Mouse (Mus musculus): ENCODE results near the gene Fjx1. TPM values are rescaled to one million over a fixed set of nuclear protein-coding genes. Genes with fewer than 3 reads are reported as not detected.

Fjx1 gene
- polyA plus RNA-seq, 1 experiment from 2014 or later = 48.6 TPM

GRCm38 (mm10) chr2:102410615-102411014 is 41.7 kb downstream of the Fjx1 start:
- Histone ChIP-seq H3K4me1 (peaks cover 11% of the 10 kb centered on the region), H3K9me3 (no peaks in the 10 kb centered on the region), H3K27ac (no peak overlapping the region), H3K27me3 (peaks cover 8% of the 10 kb centered on the region; the same call in 1 of the 2 replicates), H3K4me2 (no peak overlapping the region), H3K36me3 (replicated peaks) (no peaks in the 10 kb centered on the region), H3K4me3 (replicated peaks) (no peak overlapping the region), H3K9ac (no peak overlapping the region)
- 86% methylated on average over 4 of the region's 4 CpGs for WGBS
- no peak for ATAC-seq (ENCODE audit: low FRiP score)

- H3K4me2 ChIP-seq = no peak overlapping the region
- peaks cover 8% of the 10 kb centered on the region; the same call in 1 of the 2 replicates for H3K27me3 ChIP-seq
- WGBS = 87% methylated on average over 3 of the region's 3 CpGs
- no peaks in the 10 kb centered on the region for H3K9me3 ChIP-seq
- H3K36me3 ChIP-seq (replicated peaks) = no peaks in the 10 kb centered on the region
- peaks cover 11% of the 10 kb centered on the region for H3K4me1 ChIP-seq
- no peak overlapping the region for H3K4me3 ChIP-seq (replicated peaks)
- no peak overlapping the region for H3K27ac ChIP-seq
- no peak overlapping the region for H3K9ac ChIP-seq
- ATAC-seq (ENCODE audit: low FRiP score) = no peak
Measured at GRCm38 (mm10) chr2:102409741-102410140, 42.6 kb downstream of the Fjx1 start.

DNA sequence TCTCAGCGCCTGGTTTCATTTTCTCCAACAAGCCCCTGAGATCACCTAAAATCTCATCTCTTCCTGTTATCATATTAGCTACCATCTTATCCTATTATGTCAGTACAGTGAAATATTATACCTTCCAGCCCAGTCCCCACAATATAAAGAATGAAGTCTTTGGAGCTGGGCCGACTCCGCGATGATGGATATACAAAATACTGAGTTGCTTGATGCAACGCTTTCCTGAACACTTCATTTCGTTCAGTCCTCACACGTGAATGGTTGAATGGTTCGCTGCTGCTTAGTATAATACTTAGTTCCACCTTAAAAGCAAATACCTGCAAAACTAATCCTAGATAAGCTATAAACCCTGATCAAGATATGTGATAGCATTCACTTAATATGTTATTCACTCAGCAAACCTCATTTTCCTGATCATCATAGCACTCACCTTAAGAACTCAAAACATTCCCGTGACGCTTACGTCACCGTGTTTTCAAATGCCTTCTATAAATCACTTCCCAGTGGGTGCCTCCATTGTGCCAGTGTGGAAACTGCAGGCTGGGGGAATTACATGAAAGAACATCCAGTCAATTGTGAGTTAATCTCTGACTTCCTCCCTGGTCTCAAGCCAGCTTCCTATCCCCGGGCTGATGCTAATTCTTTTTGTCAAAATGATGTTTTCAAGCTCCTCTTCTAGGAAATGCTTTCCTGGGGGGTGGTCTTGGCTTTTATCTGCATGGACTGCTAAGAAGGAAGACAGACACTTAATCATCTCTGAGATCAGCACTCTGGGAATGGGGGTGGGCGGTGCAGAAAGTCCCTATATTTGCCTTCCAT is 44.7 kb downstream of the Fjx1 start, which contains the start of gene Trim44:
TSS of gene Trim44 (minus strand) at position 466 of the 822 bp plus-strand sequence.
- H3K4me1 ChIP-seq = peaks cover 11% of the 10 kb centered on the region
- WGBS = 31% methylated on average over 14 of the region's 14 CpGs
- H3K27me3 ChIP-seq = peaks cover 8% of the 10 kb centered on the region; the same call in 1 of the 2 replicates
- no peaks in the 10 kb centered on the region for H3K36me3 ChIP-seq (replicated peaks)
- H3K9me3 ChIP-seq = no peaks in the 10 kb centered on the region
- no peak within 1 kb of the TSS for H3K4me3 ChIP-seq (replicated peaks)
- H3K4me2 ChIP-seq = peak within 1 kb of the TSS; percentile 25; the same call in 1 of the 2 replicates
- no peak within 1 kb of the TSS for H3K27ac ChIP-seq
- no peak within 1 kb of the TSS for H3K9ac ChIP-seq
- peak; percentile 55; the same call in 1 of the 2 replicates for ATAC-seq (ENCODE audit: low FRiP score)

DNA sequence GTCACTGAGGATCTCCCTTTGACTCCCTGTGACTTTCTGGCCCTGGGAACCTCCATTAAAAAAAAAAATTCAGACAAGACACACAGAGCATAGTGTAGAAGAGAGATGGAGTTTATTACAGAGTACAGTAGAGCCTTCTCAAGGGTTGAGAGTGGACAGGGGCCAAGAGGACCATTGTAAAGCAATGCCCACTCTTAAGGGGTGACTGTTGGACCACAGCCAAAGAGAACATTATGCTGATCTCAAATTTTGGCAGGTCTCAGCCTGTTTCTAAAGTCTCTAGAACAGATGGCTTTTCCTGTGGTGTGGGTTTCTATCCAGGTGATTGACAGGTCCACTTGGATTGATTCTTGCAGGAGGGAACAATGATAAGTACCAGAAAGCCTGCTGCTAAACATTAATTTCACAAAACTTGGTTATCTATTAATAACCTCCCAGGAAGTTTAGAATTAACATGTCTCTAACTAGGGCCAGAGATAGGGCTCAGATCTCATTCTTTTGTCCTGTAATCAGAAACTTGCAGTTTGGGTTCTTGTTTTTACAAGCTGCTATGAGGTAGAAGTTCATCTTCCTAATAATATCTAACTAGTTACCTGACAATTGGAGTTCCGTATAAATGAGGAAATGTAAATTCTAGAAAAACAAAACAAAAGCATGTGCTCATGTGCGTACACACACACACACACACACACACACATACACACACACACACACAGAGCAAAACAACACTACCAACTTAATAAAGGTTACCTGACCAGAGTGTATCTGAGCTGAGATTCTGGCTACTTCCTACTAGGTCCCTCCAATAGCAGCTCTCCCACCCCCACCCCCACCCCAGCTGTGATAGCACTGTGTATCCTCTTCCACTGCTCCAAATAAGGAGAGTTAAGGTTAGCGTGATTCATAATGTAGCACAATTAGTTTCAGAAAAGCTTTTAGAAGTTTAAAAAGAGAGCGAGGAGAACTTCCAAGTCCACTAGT is 45.7 kb downstream of the Fjx1 start:
- Histone ChIP-seq H3K4me1 (peaks cover 11% of the 10 kb centered on the region), H3K36me3 (replicated peaks) (no peaks in the 10 kb centered on the region), H3K9me3 (no peaks in the 10 kb centered on the region), H3K27ac (no peak overlapping the region), H3K9ac (no peak overlapping the region), H3K27me3 (peaks cover 7% of the 10 kb centered on the region; the same call in 1 of the 2 replicates), H3K4me2 (no peak overlapping the region), H3K4me3 (replicated peaks) (no peak overlapping the region)
- 70% methylated on average over 4 of the region's 4 CpGs for WGBS
- ATAC-seq (ENCODE audit: low FRiP score) = 0 out of 2 replicates have a peak, but pooled peaks have one; percentile 33

DNA sequence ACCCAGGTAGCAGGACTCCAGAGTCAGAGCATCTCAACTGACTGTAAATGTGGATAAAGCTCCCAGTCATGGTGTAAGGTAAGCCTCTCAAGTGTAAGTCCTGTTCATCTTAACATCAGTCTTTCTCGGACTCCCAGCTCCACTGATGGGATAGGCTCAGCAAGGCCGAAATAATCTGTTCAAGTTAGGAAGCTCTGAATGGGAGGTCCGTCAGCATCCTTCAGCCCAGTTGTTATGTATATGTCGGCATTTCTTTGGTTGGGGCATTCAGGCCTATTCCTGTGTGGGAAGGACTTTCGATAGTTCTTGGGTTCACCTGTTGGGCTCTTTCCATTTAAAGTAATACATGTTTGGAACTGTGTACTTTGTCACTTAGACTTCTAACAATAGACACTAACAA is 48.3 kb downstream of the Fjx1 start:
- Histone ChIP-seq H3K27ac (no peak overlapping the region), H3K9ac (no peak overlapping the region), H3K27me3 (0 out of 2 replicates have a peak, but pooled peaks cover 4% of the 10 kb centered on the region), H3K4me1 (peaks cover 32% of the 10 kb centered on the region), H3K4me2 (no peak overlapping the region), H3K9me3 (no peaks in the 10 kb centered on the region), H3K4me3 (replicated peaks) (no peak overlapping the region), H3K36me3 (replicated peaks) (no peaks in the 10 kb centered on the region)
- WGBS = 76% methylated on average over 5 of the region's 5 CpGs
- ATAC-seq (ENCODE audit: low FRiP score) = no peak

DNA sequence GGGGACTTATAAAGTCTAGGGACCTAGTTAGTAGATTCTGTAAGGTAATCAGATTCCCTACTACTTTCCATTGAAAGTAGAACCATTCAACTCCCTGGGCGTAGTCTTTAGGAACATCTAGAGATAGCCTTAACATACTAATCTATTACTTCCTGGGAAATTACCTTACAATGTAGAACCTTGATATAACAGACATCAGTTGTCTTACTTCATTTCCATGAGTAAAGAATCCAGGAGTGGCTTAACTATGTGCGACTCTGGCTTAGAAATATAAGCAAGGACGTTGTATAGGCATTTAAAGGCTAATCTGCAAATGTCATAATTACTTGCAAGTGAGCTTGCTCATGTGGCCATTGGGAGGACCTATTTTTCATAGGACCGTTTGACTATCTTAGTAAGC is 49.0 kb downstream of the Fjx1 start:
- H3K4me3 ChIP-seq (replicated peaks) = no peak overlapping the region
- H3K4me2 ChIP-seq = no peak overlapping the region
- H3K27ac ChIP-seq = no peak overlapping the region
- H3K27me3 ChIP-seq = 0 out of 2 replicates have a peak, but pooled peaks cover 4% of the 10 kb centered on the region
- H3K4me1 ChIP-seq = peaks cover 32% of the 10 kb centered on the region
- 85% methylated on average over 4 of the region's 4 CpGs for WGBS
- no peak for ATAC-seq (ENCODE audit: low FRiP score)
- H3K9me3 ChIP-seq = no peaks in the 10 kb centered on the region
- no peaks in the 10 kb centered on the region for H3K36me3 ChIP-seq (replicated peaks)
- no peak overlapping the region for H3K9ac ChIP-seq

DNA sequence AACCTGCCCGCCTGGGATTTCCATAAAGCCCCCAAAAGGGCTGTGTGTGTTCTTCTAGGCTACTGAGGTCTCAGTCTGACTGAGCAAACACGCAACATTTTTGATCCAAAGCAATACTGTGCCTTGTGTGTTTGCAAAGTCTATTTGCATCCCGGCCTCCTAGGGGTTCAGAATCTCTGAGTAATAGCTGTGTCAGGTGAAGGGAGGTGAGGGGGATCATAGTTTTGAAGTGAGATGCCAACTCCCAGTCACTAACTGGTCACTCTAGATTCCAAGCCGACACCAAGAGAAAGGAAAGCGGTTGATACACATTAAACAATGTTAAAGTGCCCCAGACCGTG is 51.0 kb downstream of the Fjx1 start:
- H3K9me3 ChIP-seq = no peaks in the 10 kb centered on the region
- no peak; the same call in 1 of the 2 replicates for ATAC-seq (ENCODE audit: low FRiP score)
- 0 out of 2 replicates have a peak, but pooled peaks cover 4% of the 10 kb centered on the region for H3K27me3 ChIP-seq
- H3K4me1 ChIP-seq = peaks cover 20% of the 10 kb centered on the region
- WGBS = 23% methylated on average over 6 of the region's 6 CpGs
- H3K9ac ChIP-seq = peak overlapping the region; percentile 90
- H3K36me3 ChIP-seq (replicated peaks) = no peaks in the 10 kb centered on the region
- peak overlapping the region; percentile 76 for H3K4me3 ChIP-seq (replicated peaks)
- H3K27ac ChIP-seq = peak overlapping the region; percentile 95
- H3K4me2 ChIP-seq = peak overlapping the region; percentile 65

- under 1% methylated on average over 73 of the region's 94 CpGs for WGBS
- Histone ChIP-seq H3K27ac (peak overlapping the region; percentile 95), H3K9me3 (no peaks in the 10 kb centered on the region), H3K4me1 (peaks cover 20% of the 10 kb centered on the region), H3K4me3 (replicated peaks) (peak overlapping the region; percentile 76), H3K9ac (peak overlapping the region; percentile 90), H3K27me3 (no peaks in the 10 kb centered on the region), H3K36me3 (replicated peaks) (no peaks in the 10 kb centered on the region), H3K4me2 (peak overlapping the region; percentile 65)
- peak; percentile 90 for ATAC-seq (ENCODE audit: low FRiP score)
Measured at GRCm38 (mm10) chr2:102400605-102401351, 51.5 kb downstream of the Fjx1 start.

DNA sequence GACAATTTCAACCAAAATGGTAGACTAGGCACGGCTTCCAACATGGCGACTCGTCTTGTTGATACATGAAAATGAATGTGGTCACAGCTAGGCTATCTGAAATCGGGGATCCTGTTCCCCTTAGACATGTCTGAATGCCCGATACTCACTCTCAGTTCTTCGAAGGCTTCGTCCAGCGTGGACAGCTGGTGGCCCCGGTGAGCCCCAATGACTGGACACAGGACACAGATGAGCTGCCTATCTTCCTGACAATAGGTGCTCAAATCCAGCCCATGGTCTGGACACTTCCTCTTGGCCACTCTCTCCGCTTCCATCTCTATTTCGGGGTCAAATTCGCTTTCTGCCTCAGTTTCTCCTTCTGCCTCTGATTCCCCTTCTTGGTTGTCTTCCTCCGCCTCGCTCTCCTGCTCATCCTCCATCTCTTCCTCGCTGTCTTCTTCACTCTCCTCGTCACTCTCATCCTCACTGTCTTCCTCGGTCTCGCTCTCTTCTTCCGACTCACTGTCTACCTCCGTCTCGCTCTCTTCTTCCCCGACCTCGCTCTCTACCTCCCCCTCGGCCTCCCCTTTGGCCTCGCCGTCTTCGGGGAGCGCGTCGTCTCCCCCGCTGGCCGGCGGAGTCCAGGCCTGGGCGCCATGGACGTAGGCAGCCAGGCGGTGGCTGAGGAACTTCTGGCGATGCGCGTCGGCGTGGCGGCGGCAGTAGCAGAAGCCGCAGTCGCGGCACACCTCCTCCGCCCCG is 52.3 kb downstream of the Fjx1 start:
- Histone ChIP-seq H3K4me3 (replicated peaks) (peak overlapping the region; percentile 76), H3K4me2 (peak overlapping the region; percentile 65), H3K36me3 (replicated peaks) (0 out of 2 replicates have a peak, but pooled peaks cover 2% of the 10 kb centered on the region), H3K4me1 (peaks cover 20% of the 10 kb centered on the region), H3K9ac (peak overlapping the region; percentile 90), H3K27ac (peak overlapping the region; percentile 95), H3K27me3 (no peaks in the 10 kb centered on the region), H3K9me3 (no peaks in the 10 kb centered on the region)
- 42% methylated on average over 46 of the region's 48 CpGs for WGBS
- no peak for ATAC-seq (ENCODE audit: low FRiP score)
